Mouse (Mus musculus) retina, embryonic 14.5 days (tissue): ENCODE measurements at regions not wholly inside any gene's neighbourhood (a gene's known extent, or its start where the extent isn't known, plus 50 kb on each side); places are given as distances from the start of the nearest gene placed in this dataset.

Source experiments
- DNase-seq: peaks from one replicate; pipeline ENCODE4 v3.0.0-alpha.2; 2015; ENCODE audit warnings: low spot score

- no peak for DNase-seq
Measured at GRCm38 (mm10) chr2:8291357-8291756, 782.0 kb upstream of the Celf2 start.

- no peak for DNase-seq
Measured at GRCm38 (mm10) chr2:8287403-8287802, 778.0 kb upstream of the Celf2 start.

- no peak for DNase-seq
Measured at GRCm38 (mm10) chr2:8276127-8276773, 766.9 kb upstream of the Celf2 start.
